Mouse (Mus musculus) skeletal muscle tissue, adult 2 months (tissue): ENCODE measurements around the gene Sh3yl1.
A peak's percentile ranks its signal among the peaks of the same experiment; 100 is the strongest.

Experiments
- DNase-seq: peaks from one replicate; pipeline ENCODE4 v3.0.0-alpha.2; 2012; ENCODE audit warnings: low read depth, low spot score

The Sh3yl1 gene

DNA sequence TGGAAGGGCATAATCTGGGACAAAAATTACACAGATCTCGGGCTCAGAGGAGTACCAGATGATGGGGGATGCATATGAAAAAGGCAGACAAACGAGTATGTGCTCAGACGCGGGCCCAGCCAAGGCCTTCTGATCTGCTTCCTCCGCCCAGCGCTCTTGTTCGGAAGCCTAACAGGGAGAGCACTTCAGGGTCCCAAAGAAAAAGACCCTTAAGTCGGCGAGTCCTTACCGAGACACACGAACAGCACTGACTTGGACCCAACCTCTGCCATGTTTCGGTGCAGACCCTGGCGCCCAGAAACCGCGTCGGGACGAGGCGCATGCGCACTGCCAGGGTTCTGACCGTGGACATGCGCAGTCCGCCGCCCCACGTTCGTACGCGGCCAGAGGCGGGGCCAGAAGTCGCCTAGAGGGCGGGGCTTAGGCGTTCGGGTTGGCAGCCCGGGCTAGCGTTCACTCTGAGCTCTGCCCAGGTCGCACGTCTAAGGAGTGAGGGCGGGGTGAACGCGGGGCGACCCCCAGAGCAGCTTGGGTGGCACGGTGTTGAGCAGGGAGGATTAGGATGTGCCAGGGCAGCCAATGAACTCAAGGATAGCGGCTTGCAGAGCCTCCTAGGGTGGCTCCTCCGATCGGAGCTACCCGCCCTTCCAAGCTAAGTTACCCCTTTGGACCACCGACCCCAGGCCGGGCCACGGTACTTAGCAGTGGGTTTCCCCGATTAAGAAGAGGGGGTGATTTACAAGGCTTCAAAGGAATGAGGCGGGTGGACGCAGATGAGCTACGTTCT is at the start of gene Sh3yl1, which contains the start of gene Acp1:
TSS of gene Sh3yl1 (plus strand) at position 408 of the 787 bp plus-strand sequence.
TSS of gene Acp1 (minus strand) at position 329 of the 787 bp plus-strand sequence.
- peak; percentile 91 for DNase-seq

DNA sequence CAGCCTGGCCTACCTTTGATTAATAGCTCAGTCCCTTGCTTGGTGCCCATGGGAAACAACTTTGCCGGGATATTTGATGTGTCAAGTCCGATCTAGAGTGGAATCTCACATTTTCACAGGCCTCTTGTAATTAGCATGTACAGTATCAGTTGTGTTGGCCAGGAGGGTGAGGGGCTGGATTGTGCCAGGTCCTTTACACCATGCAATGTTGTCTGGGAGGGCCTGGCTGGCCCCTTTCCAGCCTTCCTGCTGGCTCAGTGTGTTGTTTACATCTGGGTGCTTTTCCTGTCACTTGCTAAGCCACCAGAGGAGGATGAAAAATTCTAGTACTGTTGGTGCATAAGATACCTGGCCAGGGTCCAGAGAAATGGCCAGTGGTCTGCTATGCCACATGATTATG is 47.1 kb upstream of the Sh3yl1 start:
- DNase-seq: no peak

DNA sequence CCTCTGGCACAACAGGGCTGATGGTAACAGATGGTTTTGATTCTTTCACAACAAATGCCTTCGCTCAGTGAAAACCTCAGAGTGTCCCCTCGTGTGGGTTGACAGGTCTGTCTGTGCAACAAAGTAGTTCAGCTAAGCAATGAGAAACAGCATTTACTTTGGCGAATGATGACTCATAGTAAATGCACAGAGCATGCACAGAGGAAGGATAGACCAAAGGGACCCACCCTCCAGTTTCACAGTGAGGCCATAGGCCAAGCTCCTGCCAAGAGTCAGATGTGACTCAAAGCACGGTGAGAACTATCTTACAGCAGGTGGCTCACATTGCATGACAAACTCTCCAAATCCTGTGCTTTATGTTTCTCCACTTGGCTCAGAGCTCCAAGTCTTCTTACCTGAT is 45.7 kb upstream of the Sh3yl1 start:
- no peak for DNase-seq

DNA sequence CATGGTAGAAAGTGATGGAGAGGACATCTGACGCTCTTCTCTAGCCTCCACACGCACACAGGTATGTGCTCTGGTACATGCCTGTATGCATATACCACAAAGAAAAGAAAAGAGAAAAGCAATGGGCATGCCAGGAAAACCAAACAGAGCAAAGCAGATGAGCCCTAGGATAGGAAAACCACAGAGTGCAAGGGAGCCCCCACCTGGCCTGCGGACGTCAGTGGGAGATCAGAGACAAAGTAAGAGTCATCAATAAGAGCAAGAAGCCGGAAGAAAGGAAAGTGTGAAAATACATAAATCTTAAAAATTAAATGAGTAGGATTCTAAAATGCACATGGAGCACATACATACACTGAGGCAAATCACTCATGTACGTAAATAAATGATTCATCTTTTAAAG is 32.0 kb upstream of the Sh3yl1 start:
- DNase-seq: no peak

DNA sequence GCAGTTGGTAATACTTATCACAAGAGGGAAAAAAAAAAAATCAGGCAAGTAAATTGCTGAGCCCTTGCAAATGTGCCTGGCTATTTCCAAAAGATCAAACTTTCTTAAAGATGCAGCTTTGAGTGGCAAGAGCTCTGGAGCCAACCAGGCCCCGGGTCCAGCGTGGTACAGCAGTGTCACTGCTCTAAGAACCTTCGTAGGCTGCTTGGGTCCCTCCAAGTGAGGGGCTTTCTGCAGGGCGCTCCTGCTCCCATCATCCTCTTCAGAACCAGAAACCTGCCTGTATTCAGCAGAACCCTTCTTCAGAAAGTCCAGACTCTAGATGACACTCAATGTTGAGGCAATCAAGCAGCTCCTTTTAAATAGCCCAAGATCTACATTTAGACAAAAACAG is 27.9 kb upstream of the Sh3yl1 start:
- DNase-seq: no peak

DNA sequence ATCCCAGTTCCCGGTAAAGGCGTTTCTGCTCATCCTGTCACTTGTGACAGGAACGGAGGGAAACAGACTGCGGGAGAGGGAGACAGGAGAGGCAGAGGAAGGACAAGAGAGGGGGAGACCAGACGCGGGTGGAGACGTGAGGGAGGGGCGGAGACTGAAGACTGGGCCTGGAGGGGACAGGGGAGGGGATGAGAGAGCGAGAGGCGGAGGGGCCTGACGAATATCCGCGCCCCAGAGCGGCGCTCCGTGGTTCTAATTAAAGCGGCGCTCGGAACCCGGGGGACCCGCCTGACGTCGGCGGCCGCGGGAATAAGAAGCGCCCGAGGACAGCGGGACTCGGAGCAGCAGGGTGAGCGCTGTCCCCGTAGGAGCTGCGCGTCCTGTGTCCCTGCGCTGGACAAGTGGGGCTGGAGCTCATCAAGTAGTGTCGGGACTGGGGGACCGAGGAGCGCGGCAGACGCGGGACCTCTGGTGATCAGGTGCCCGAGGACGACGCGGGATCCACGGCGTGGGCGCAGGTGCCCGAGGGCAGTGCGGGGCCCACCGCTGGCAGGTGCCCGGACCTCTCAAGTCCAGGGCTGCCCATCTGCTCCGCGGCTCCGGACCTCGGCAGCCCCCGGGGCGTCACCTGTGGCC is 27.4 kb upstream of the Sh3yl1 start, which contains the start of gene Alkal2:
TSS of gene Alkal2 (plus strand) at position 337 of the 636 bp plus-strand sequence.
- DNase-seq: no peak

DNA sequence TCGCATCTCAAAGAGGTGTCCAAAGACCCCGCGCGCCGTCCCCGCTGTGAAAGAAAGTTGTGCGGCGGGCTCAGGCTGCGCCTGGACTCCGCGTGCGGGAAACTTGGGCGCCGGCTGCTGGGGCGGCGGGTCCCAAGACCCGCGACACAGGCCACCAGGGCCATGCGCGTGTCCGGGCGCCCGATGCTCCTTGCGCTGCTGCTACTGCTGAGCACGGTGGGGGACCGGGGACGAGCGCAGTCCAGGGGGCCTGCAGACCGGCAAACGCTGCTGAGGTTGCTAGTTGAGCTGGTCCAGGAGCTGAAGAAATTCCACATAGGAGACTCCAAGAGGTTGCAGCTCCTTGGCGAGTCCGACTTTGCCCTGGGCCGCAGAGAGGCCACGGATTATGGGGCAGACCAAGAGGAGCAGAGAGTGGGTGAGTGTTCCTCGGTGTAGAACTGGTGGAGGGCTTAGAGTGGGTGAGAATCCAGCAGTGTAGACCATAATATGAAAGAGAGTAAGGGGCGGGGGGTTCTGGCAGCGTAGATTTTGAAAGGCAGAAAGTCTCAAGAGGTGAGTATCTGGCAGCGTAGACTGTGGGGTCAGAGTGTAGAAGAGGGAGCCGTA is 26.7 kb upstream of the Sh3yl1 start:
- no peak for DNase-seq

DNA sequence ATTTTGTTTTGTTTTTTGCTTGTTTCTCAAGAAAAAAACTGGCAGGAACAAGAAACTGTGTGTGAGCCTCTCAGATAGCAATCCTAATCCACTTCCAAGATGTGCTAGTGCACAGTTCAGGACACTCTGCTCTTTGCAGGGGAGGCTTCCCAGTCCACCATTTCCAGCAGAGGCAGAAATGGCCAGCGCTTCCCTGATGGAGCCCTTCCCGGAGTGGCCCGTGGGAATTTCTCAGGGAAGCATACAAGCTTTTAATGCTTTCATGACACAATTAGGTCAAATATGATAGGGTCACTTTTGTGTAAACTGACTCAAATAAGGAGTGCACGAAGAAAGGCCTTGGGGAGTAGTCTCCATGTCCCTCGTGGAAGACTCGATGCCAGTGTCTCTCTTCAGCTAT is 25.6 kb upstream of the Sh3yl1 start:
- DNase-seq: peak; percentile 50

DNA sequence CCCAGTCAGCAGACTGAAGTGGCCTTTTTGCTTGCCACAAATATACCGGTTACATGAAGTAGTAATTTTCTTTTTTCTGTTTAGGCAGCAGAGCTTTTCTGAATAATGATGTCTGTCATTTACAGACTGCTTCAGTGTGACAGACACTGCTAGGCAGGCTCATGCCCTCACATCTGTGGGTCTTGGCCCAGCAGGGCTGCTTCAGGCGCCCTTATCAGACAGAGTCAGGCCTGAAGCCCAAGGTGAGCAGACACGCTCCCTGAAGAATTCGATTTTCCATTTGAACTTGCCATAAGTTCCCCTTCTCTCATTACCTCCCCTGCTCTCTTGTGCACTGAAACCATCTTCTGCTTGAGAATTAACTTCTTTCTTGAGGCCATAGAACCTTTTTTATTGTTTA is 23.5 kb upstream of the Sh3yl1 start:
- DNase-seq: no peak

DNA sequence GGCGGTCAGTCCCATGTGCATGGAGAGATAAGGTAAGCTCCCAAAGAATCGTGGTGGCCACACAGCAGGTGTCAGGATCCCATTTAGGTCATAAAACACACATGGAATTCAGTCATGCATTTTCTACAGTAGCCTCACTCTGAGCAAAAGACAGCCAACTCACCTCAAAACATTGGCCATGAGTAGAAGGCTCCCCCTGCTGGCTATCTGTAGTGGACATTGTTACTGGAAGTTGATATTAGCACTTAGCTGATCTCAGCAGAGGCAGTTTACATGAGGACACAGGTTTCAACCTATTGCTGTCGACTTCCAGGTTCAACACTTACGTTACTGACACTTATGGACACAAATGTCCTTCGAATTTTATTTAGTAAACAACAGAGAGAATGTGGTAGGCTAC is 21.4 kb upstream of the Sh3yl1 start:
- no peak for DNase-seq

DNA sequence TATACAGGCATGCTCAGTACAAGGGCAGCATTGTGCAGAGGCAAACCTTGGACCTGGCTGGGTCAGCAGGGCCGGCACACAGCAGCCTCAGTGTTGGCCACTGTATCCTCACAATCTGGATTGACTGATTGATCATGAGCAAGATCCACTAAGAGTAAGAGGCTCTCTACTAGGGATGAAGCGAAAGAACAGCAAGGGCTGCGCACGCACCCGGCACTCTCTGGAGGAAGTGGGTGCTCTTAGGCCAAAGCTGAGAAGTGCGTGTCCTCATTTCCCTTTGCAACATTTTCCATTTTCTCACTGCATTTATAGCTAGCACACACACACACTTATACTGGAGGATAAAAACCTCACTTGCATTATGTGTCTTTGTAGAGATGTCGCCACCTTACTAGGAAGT is 20.0 kb upstream of the Sh3yl1 start:
- no peak for DNase-seq

DNA sequence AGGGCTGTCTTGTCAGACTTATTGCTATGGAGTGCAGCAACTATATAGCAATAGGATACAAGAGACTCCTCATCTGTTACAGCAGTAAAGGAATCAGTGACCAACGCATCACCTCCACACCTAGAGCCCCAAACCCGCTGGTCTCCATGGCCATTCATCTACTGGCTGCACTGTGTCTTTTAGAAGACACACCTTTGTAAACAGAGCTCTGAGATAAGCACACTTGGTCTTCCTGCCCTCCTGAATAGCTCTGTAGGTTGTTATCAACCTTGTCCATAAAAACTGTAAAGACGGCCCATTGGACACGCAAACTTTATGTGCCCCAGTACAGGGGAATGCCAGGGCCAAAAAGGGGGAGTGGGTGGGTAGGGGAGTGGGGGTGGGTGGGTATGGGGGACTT is 14.4 kb upstream of the Sh3yl1 start:
- no peak for DNase-seq

DNA sequence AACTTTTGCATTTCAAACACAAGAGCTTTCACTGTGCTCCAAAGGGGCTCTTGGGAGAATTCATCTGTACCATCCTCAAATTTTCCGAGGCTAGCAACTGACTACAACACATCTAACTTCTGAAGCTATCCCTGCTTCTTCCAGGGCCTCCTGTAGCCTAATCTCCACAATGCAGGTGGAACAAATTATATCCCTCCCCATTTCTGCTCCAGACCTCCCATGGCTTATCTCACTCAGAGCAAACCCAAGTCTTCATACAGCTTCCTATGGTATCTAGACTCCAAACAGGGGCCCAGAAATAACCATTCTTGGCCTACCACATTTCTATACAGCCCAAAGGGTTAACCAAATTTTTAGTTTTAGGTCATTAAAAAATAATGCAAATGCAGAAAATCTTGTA is 2.8 kb upstream of the Sh3yl1 start:
- no peak for DNase-seq

DNA sequence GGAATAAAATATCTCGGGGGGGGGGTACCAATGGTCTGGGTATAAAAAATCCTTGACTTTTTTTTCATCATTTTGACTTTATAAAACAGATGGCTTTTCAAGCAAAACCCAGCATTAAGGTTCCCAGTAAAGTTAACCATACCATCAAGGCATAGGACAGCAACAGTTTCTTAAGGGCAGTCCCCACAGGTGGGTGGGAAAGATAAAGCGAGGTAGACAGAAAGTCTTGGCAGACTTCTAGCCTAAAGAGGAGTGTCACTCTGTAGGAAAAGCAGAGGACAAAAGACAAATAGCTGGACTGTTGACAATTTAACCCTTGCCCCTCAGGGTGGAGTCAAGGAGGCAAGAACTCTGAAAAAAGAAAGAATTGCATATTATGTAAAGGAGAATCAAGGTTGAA is 1.6 kb upstream of the Sh3yl1 start:
- DNase-seq: no peak

DNA sequence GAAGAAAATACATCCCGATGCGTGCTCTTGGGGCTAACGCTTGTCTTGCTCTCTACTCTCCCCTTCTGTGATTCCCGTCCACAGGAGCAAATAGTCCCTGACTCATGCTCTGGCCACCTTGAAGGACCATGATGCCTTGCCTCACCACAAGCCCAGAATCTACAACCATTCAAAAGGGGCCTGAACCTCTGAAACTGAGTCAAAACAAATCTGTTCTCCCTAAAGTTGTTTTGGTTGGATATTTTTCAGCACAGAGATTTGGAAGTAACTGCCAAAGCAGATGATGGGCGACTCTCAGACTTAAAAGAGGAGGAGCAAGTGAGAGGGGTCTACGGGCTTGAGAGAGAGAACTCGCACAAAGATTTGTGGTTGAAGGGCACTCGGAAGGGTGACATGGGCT is 608 bp upstream of the Sh3yl1 start:
- DNase-seq: no peak

DNA sequence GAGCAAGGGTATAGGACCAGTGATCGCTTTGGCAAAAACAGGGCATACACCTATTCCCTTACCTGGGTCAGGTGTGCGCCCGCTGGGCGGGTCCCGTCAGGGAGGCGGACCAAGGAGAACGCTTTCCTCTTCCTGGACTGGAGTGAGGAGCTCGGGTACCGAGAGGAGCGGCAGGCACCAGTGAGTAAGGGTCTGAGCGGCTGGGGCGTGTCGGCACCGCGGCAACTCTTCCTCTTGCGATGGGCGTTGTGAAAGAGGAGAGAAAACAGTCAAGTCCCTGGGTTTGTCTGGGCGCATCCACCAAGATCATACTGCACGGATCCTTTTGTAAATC is 547 bp downstream of the Sh3yl1 start:
- DNase-seq: peak; percentile 8

DNA sequence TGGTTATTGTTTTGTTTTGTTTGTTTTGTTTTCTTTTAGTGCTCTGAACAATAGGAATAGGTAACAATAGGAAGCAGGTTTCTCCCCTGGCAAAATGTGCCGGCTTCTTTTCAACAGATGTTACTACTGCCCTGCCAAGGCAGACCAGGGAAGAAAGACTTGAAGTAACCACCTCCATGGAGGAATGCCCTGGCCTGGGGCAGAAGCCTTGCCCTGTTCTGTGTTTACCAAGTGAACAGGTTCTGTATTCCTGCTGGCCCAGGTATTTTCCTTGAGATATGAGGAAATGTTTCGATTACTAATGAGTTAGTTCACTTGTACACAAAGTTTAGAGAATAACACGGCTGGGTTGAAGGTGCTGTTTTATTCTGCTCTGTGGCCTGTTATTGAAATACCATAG is 1.4 kb downstream of the Sh3yl1 start:
- no peak for DNase-seq

DNA sequence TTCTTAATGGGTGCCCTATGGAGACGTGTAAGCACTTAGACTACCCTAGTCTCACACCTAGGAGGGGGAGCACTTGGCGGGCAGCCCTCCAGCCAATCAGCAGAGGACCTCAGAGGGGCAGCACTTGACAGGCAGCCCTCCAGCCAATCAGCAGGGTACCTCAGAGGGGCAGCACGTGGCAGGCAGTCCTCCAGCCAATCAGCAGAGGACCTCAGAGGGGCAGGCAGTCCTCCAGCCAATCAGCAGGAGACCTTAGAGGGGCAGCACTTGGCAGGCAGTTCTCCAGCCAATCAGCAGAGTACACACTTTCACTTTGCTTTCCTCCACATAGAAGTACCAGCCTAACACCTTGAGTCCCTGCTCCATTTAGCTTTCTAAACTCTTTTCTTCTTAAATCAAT is 10.9 kb downstream of the Sh3yl1 start:
- DNase-seq: no peak

DNA sequence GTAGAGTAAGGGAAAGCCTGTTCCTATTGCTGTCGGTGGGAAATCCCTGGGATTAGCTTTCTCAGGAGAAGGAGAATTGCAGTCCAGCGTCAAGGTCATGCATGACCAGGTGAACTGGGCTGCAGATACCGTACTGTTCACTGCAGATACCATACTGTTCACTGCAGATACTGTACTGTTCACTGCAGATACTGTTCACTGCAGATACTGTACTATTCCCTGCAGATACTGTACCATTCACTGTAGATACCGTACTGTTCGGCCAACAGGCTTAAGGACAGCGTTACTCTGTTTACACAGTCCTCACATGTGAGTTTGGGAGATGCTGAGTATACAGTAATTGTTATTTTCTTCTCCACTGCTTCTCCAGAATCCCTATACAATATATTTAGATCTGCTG is 16.7 kb downstream of the Sh3yl1 start:
- no peak for DNase-seq

DNA sequence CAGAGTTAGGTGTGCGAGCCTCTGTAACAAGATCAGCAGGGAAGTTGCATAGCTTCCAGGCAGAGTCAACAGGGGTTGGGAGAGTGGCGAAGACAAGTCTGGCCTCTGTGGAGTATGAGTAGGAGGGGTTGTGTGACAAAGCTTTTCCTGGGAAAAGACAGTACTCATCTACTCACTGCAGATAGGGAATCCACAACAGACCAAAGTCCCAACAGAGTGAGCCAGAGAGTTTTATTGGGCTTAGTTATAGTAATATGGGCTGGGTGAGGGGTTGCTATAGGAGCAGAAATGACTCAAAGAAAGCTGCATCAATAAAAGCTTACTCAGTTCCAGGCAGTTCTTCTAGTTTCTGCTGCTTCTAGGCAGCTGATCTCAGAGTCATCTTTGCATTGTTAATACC is 21.8 kb downstream of the Sh3yl1 start:
- DNase-seq: no peak

DNA sequence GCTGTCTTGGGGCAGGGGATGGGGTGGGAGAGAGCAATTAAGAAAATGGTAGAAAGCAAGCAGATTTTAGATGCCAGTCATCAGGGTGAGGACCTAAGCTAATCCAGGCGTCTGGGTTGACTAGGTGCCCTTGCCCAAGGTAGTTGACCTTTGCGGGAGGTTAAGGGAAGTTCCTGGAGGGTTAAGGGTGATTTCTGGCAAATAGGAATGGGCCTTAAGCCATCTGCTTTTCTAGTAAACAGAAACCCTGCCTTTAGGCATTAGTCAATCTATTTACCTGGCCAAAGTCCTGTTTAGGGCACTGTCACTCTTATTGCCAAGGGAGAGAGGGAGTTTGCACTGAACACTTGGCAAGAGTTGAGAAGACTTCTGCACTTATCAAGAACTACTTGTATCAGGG is 25.4 kb downstream of the Sh3yl1 start:
- no peak for DNase-seq

DNA sequence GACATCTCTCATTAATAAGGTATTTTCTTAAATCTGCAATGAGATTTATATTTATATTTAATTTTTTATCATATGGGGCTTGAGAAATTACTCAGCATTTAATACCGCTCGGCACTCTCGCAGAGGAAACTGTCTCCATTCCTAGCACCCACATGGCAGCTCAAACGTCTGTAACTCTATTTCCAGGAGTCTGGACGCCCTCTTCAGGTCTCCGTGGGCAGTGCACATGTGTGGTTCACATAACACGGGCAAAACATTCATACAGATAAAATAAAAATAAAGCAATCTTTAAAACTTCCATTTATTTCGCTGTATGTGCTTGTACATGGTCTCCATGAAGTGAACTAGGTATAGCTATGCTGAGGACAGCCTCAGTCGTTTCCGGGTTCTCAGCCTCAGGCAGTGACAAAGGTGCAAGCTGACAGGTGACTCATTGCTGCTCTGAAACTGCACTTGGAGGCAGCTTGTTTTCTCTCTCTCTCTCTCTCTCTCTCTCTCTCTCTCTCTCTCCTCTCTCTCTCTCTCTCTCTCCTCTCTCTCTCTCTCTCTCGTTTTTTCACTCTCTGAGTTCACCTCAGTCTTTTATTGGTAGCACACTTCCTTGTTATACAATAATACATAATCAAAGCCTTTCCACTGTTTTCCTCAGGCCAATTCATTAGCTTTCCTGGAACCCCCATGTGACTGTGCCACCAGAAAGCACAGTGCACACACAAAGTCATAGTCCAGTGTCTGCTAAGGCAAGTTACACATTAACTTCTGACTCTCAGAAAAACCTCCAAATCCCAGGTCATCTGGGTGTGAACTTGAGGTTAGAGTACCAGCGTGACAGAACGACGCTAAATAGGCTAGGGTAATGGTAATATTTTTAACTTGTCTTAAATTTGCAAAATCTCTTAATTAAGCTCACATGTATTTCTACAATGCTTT is 31.9 kb downstream of the Sh3yl1 start:
- DNase-seq: no peak
